Mouse (Mus musculus): Measurements from ENCODE around the gene Gabrb1.

DNA sequence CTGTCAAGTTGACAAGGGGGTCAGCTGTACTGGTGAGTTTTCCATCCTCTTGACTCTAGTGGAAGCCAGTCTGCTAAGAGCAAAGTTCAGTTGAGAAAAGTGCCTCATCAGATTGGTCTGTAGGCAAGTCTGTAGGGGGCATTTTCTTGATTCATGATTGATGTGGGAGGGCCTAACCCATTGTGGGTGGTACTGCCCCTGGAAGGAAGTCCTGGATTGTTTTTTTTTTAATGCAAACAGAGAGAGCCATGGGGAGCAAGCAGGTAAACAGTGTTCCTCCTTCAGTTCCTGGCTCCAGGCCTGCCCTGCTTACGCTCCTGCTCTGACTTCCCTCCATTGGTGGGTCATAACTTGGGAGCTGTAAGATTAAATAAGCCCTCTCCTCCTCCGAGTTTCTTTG, 476.0 kb downstream of the Gabrb1 start:
- TF ChIP-seq POLR2A (IDR thresholded peaks at IDR 0.05; ENCODE audit: low read depth, low read length) (no peak), CTCF (IDR thresholded peaks at IDR 0.05; ENCODE audit: borderline replicate concordance, insufficient read depth, low read length) (no peak)
